Mouse (Mus musculus) layer of hippocampus, postnatal 25 days (tissue): ENCODE measurements around the gene Clic6. TPM values are rescaled to one million over a fixed set of nuclear protein-coding genes. Genes with fewer than 3 reads are reported as not detected.
A peak's percentile ranks its signal among the peaks of the same experiment; 100 is the strongest.

Experiments used
- DNase-seq, 2 experiments: peaks; one replicate each; pipeline ENCODE4 v3.0.0; 2022; ENCODE audit warnings: mixed read lengths in 2 of 2, low spot score in 1 of 2; ENCODE audit errors: extremely low spot score in 1 of 2
- total RNA-seq, 2 experiments: library from RNA; stranded (reverse); gene quantifications; 2 replicates each; pipeline ENCODE4 v1.2.3; 2021

Clic6 gene
- total RNA-seq, 2 experiments from 2014 or later: 1.2 TPM

GRCm38 (mm10) chr16:92519820-92520492, 34.4 kb downstream of the Clic6 start:
- DNase-seq: peak in 1 of 2 experiments; percentile 61

- DNase-seq: no peak
These were observed 37.8 kb downstream of the Clic6 start for GRCm38 (mm10) chr16:92523351-92523750.

GRCm38 (mm10) chr16:92524651-92525050, 39.1 kb downstream of the Clic6 start:
- no peak for DNase-seq

DNA sequence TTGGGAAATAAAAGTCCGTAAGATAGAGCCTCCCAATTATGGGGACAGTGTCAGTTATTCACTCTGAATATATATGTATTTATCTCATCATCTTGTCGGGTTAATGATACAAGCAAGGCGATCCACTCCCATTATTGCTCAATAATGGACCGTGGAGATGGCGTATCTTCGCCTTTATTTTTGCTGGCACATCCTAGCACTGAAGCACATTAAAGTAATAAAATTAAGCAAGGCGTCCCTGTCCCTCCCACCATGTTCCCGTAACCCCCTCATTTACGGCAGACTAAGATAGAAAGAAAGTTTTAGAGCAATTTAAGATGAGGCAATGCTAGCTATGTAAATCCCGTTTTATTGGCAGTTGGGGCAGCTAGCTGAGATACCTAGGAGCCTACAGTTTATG, 40.4 kb downstream of the Clic6 start:
- DNase-seq: no peak

DNA sequence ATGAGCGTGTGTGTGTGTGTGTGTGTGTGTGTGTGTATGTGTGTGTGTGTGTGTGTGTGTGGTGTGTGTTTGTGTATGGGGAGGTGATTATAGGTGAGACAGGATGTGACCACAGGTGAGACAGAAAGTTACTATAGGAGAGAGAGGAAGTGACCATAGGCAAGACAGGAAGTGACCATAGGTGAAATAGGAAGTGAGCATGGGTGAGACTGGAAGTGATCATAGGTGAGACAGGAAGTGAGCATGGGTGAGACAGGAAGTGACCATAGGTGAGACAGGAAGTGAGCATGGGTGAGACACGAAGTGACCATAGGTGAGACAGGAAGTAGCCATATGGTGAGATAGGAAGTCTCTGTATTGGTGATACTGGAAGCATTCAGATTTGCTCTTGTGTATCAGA, 49.7 kb downstream of the Clic6 start:
- DNase-seq: no peak

DNA sequence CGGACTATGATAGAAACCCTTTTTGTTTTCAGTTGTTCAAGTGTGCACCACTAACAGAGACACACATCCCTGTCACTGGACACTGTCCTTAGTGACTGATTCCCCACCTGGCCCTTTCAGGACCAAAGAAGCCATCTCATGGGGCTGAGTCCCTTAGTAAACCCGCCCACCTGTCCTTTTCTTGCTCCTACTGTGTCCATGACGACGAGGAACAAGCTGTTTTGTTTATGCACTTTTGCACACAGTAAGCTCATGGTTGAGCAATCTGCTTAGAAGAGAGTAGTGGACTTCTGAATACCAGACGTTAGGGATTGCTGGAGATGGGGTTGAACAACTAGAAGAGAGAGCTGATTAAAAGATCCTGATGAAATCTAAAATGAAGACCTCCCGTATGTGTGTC, 52.8 kb downstream of the Clic6 start:
- DNase-seq: no peak

- peak in 1 of 2 experiments; percentile 10 for DNase-seq
These were observed 58.7 kb downstream of the Clic6 start for GRCm38 (mm10) chr16:92544264-92544663.

GRCm38 (mm10) chr16:92548651-92549050, 63.1 kb downstream of the Clic6 start:
- DNase-seq: no peak

- DNase-seq: no peak
These were observed 66.0 kb downstream of the Clic6 start for GRCm38 (mm10) chr16:92551266-92552105.

DNA sequence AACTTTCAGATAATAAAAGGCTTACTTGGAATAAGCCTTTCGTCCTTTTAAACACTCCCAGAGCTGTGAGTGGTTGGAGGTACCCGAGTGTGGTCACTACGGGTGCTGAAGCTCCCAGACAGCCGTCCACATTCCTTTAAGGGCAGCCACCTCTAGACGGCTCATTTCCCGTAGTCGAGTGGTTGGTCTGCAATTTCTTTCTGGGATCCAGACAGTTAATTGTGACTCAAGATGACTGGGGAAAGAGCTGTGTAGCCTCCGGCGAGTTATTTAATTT, 66.5 kb downstream of the Clic6 start:
- no peak for DNase-seq

DNA sequence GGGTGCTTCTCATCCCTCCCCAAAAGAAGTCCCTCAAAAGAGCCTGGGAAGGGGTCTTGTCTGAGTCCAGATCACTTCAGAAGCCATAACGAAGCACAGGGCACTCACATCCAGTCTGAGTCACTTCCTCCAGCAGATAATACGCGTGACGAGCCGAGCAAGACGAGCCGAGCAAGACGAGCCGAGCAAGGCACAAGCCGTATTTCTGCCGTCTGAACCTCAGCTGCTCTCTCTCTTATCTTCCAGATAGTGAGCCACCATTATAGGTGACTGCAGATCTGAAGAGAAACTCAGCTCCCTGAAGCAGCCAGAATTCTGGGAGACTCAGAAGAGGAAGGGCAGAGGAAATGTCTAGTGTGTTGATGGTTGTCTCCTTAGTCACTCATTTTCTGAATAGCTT, 67.3 kb downstream of the Clic6 start:
- DNase-seq: no peak

DNA sequence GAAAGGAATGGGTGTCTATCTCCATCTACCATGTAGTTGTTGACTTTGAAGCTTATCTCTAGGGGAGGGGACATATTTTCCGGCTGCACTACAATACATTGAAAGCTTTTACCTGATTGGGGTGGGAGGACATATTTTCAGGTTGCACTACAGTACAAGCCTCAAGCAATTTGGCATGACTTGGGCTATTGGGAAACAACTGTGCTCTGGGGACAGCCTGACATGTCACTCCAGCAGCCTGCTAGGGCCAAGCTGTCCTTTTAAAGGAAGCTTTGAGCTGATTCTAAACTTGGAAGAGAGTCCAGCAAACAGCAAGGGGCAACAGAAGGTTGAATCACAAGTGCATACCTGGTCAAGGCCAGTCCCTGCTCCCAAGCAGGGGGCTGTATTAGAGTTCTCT, 69.5 kb downstream of the Clic6 start:
- no peak for DNase-seq

- peak in 1 of 2 experiments; percentile 7 for DNase-seq
These were observed 79.8 kb downstream of the Clic6 start for GRCm38 (mm10) chr16:92565291-92565690.

DNA sequence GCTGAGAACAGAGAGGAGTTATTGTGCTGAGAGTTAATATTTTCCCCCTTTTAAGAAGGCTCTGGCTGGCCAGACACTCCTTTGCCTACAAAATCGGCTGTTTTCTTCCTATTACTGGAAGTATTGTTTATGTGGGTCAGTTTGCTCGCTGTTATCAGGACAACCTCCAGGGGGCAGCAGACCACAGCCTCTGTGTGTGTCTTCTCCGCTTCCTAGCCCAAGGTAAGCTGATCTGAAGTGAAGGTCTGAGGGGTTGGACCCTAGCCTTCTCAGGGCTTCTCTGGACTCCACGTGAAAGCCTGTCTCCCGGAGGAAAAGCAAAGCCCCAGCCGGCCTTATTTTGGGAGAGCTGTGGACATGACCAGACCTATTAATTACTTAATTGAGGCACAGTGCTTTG, 80.2 kb downstream of the Clic6 start:
- peak; percentile 88 to 98 for DNase-seq

- no peak for DNase-seq
These were observed 80.6 kb downstream of the Clic6 start for GRCm38 (mm10) chr16:92566146-92566545.

DNA sequence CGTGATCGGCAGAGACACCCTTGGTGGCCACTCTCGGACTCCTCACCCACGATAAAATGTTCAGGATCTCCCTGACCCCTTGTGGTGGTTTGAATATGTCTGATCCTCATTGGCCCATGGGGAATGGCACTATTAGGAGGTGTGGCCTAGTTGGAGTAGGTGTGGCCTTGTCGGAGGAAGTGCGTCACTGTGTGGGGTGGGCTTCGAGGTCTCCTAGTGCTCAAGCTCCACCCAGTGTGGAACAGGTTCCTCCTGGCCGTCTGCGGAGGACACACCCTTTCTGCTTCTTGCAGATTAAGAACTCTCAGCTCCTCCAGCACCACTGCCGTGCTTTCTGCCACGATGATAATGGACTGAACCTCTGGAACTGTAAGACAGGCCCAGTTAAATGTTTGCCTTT, 85.7 kb downstream of the Clic6 start:
- DNase-seq: no peak

DNA sequence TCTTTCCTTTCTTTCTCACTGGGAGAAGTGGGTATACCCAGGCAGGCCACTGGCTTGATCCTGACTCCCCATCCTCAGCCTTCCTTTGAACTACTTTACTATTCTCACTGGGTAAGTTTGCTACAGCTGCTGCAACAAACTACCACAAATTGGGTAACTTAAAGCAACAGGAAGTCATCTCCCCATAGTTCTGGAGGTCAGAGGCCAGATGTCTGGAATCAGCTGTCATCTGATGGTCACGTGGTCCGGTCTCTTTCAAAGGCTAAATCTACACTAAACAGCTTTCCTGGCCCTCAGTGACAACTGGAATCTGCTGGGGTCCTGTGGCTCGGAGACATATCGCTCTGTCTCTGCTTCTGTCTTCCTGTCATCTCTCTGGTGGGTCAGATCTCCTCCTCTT, 87.7 kb downstream of the Clic6 start:
- DNase-seq: no peak

- no peak for DNase-seq
These were observed 90.3 kb downstream of the Clic6 start for GRCm38 (mm10) chr16:92575792-92576191.

DNA sequence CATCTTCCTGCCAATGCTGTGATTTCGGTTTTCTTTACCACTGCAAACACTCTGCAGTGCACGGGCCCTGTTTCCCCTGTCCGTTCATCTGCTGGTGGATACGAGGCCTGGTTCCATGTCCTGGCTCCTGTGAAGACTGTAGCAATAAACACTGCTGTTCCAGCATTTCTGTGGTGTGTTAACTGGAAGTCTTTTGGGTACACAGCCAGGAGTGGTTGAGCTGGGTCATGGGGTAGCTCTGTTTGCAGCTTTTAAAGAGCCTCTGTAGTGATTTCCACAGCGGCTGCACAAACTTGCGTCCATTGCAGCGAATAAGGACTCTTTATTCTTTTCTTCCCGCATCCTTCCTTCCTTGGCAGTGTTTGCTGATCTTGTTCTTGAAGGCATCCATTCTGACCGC, 91.8 kb downstream of the Clic6 start:
- DNase-seq: no peak

DNA sequence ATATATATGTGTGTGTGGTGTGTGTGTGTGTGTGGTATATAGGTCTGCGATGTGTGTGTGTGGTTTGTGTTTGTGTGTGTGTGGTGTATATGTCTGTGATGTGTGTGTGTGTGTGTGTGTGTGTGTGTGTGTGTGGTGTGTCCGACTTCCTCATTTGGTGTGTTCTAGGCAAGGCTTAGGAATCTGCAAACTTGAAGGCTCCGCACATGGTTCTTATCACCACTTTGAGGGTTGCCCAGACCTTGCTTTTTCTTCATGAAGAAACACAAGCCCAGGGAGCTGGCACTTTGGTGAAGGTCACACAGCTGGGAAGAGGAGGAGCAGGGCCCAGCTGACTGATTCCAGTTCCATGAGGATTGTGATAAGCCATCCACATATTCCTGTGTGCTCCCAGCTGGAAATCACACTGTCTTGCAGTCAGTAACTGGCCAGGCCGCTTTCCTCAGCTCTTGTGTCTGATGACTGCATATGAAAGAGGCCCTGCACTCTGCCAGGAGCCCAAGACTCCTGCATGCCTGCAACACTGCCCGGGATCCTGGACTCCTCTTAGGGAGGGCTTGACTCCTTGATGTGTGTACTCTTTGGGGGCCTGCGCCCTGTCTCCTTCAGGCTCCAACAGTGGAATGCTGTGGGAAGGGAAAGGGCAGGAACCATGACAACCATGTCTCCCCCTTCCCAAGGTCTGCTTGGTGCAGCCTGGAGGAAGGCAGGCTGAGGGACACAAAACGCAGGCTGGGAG, 93.5 kb downstream of the Clic6 start:
- DNase-seq: no peak

- DNase-seq: no peak
These were observed 95.4 kb downstream of the Clic6 start for GRCm38 (mm10) chr16:92580981-92581380.
